Comparison of ENCODE assay signal across 8 mouse cellular contexts in genomic region chr2:119799181-119799960, GRCm38 (mm10). TPM values are rescaled to one million over a fixed set of nuclear protein-coding genes. Genes with fewer than 3 reads are reported as not detected.
DNase-seq lines count a peak whose midpoint lies in the region; ATAC-seq and TF ChIP-seq lines count a peak whose summit lies in the region.

No protein-coding gene starts in this region.

- no peak overlapping the region for H3K27ac ChIP-seq in kidney, adult 2 months (ENCODE audit: insufficient read depth, low read depth, low read length)
- no peak overlapping the region for H3K27ac ChIP-seq in forebrain, embryonic 11.5 days (ENCODE audit: low read depth, low read length)
- peak overlapping the region; percentile 47 for H3K27ac ChIP-seq in hindbrain, embryonic 14.5 days
- H3K27ac ChIP-seq in liver, embryonic 13.5 days, result no peak overlapping the region
- H3K27ac ChIP-seq in neural tube, embryonic 12.5 days, result 0 out of 2 replicates have a peak overlapping the region, but pooled peaks have one; percentile 10

- H3K9me3 ChIP-seq in forebrain, embryonic 11.5 days (ENCODE audit: control insufficient read depth, low read length), result no peaks in the 10 kb centered on the region
- no peaks in the 10 kb centered on the region for H3K9me3 ChIP-seq in hindbrain, embryonic 14.5 days (ENCODE audit: control insufficient read depth, low read length)
- no peaks in the 10 kb centered on the region for H3K9me3 ChIP-seq in liver, embryonic 13.5 days (replicated peaks)
- H3K9me3 ChIP-seq in neural tube, embryonic 12.5 days, result no peaks in the 10 kb centered on the region

- no peaks in the 10 kb centered on the region for H3K36me3 ChIP-seq in kidney, adult 2 months (ENCODE audit: control insufficient read depth, insufficient read depth, low read length)
- no peaks in the 10 kb centered on the region; the same call in 1 of the 2 replicates for H3K36me3 ChIP-seq in forebrain, embryonic 11.5 days (ENCODE audit: control insufficient read depth, insufficient read depth, low read length)
- no peaks in the 10 kb centered on the region for H3K36me3 ChIP-seq in hindbrain, embryonic 14.5 days (replicated peaks; ENCODE audit: control insufficient read depth, insufficient read depth)
- H3K36me3 ChIP-seq in liver, embryonic 13.5 days, result no peaks in the 10 kb centered on the region
- no peaks in the 10 kb centered on the region for H3K36me3 ChIP-seq in neural tube, embryonic 12.5 days

- WGBS in kidney, adult 2 months, result under 1% methylated on average over 75 of the region's 89 CpGs
- WGBS in forebrain, embryonic 11.5 days, result 1% methylated on average over 38 of the region's 89 CpGs
- under 1% methylated on average over 57 of the region's 89 CpGs for WGBS in hindbrain, embryonic 14.5 days
- WGBS in liver, embryonic 13.5 days (ENCODE audit: insufficient replicate concordance), result under 1% methylated on average over 63 of the region's 89 CpGs
- under 1% methylated on average over 63 of the region's 89 CpGs for WGBS in neural tube, embryonic 12.5 days

- peak overlapping the region; percentile 58 for H3K4me3 ChIP-seq in kidney, adult 2 months (ENCODE audit: insufficient read depth, low read depth, low read length)
- peak overlapping the region; percentile 87 for H3K4me3 ChIP-seq in forebrain, embryonic 11.5 days (ENCODE audit: low read depth, low read length)
- H3K4me3 ChIP-seq in hindbrain, embryonic 14.5 days (replicated peaks; ENCODE audit: low read length), result peak overlapping the region; percentile 94
- peak overlapping the region; percentile 63 for H3K4me3 ChIP-seq in liver, embryonic 13.5 days (replicated peaks)
- H3K4me3 ChIP-seq in neural tube, embryonic 12.5 days, result peak overlapping the region; percentile 91

- peak; percentile 61 for ATAC-seq in forebrain, embryonic 11.5 days (replicated peaks; ENCODE audit: low FRiP score)
- peak; percentile 66 for ATAC-seq in hindbrain, embryonic 14.5 days (ENCODE audit: low FRiP score)
- ATAC-seq in liver, embryonic 13.5 days (ENCODE audit: low read depth), result peak; percentile 43
- peak; percentile 59 for ATAC-seq in neural tube, embryonic 12.5 days (ENCODE audit: low FRiP score, low read depth)

- TF ChIP-seq CTCF in kidney, adult 2 months (conservative IDR thresholded peaks at IDR 0.05; ENCODE audit: insufficient read depth, insufficient read length, low read depth, low read length), result no peak

- peaks cover 5% of the 10 kb centered on the region; the same call in 1 of the 2 replicates for H3K4me1 ChIP-seq in kidney, adult 2 months (ENCODE audit: control insufficient read depth, insufficient read depth, low read length)
- peaks cover 35% of the 10 kb centered on the region for H3K4me1 ChIP-seq in forebrain, embryonic 11.5 days (replicated peaks; ENCODE audit: control insufficient read depth, insufficient read depth, low read length)
- peaks cover 33% of the 10 kb centered on the region; the same call in 1 of the 2 replicates for H3K4me1 ChIP-seq in hindbrain, embryonic 14.5 days (replicated peaks; ENCODE audit: control insufficient read depth, insufficient read depth, low read length)
- H3K4me1 ChIP-seq in liver, embryonic 13.5 days (replicated peaks), result peaks cover 15% of the 10 kb centered on the region
- H3K4me1 ChIP-seq in neural tube, embryonic 12.5 days, result peaks cover 43% of the 10 kb centered on the region

- peak; percentile 25 for DNase-seq in kidney, adult 2 months
- no peak for DNase-seq in kidney, adult 11 months
- DNase-seq in adrenal gland, postnatal 36 days, result peak; percentile 63 to 78
- peak; percentile 80 for DNase-seq in forebrain, embryonic 11.5 days (ENCODE audit: low spot score)
- DNase-seq in hindbrain, embryonic 14.5 days (ENCODE audit: low spot score), result no peak
- no peak for DNase-seq in liver, embryonic 13.5 days
- DNase-seq in urinary bladder, postnatal 36 days (ENCODE audit: low spot score in 2 of 2), result peak; percentile 28 to 43

- peak overlapping the region; percentile 96 for H3K4me2 ChIP-seq in forebrain, embryonic 11.5 days (ENCODE audit: low read depth, low read length, severe bottlenecking)
- H3K4me2 ChIP-seq in hindbrain, embryonic 14.5 days (replicated peaks), result peak overlapping the region; percentile 96
- peak overlapping the region; percentile 85 for H3K4me2 ChIP-seq in liver, embryonic 13.5 days
- H3K4me2 ChIP-seq in neural tube, embryonic 12.5 days (replicated peaks), result peak overlapping the region; percentile 100

- peak overlapping the region; percentile 92 for H3K9ac ChIP-seq in forebrain, embryonic 11.5 days (ENCODE audit: low read length)
- H3K9ac ChIP-seq in hindbrain, embryonic 14.5 days, result peak overlapping the region; percentile 84
- H3K9ac ChIP-seq in liver, embryonic 13.5 days, result peak overlapping the region; percentile 66
- peak overlapping the region; percentile 93 for H3K9ac ChIP-seq in neural tube, embryonic 12.5 days

- TF ChIP-seq POLR2A in kidney, adult 2 months (IDR thresholded peaks at IDR 0.05; ENCODE audit: low read depth, low read length), result no peak

- H3K27me3 ChIP-seq in kidney, adult 2 months (replicated peaks; ENCODE audit: control insufficient read depth, insufficient read depth, low read length), result no peaks in the 10 kb centered on the region; the same call in none of the 2 replicates
- H3K27me3 ChIP-seq in forebrain, embryonic 11.5 days (ENCODE audit: control insufficient read depth, insufficient read depth, low read length), result peaks cover 9% of the 10 kb centered on the region; the same call in 1 of the 2 replicates
- peaks cover 16% of the 10 kb centered on the region; the same call in 1 of the 2 replicates for H3K27me3 ChIP-seq in hindbrain, embryonic 14.5 days (ENCODE audit: control insufficient read depth, insufficient read depth, low read length)
- H3K27me3 ChIP-seq in liver, embryonic 13.5 days, result peaks cover 93% of the 10 kb centered on the region
- H3K27me3 ChIP-seq in neural tube, embryonic 12.5 days (replicated peaks), result peaks cover 26% of the 10 kb centered on the region

RNA-seq across cellular contexts. Expression of gene Tyro3, which starts 1.8 kb away (rescaled TPM):
- 2.5 and 3.0 TPM in 2 replicates for polyA plus RNA-seq in kidney, adult 2 months (2012; rRNA removed)
- 1 to 10 TPM; 3.5 to 4.7 TPM for total RNA-seq in adrenal gland, postnatal 36 days (2021)
- 27.7 and 29.8 TPM in 2 replicates for polyA plus RNA-seq in forebrain, embryonic 11.5 days (2014; fragmentation: Nextera tagmentation; extraction: Ambion mirVana)
- polyA plus RNA-seq in hindbrain, embryonic 14.5 days (2014; fragmentation: Nextera tagmentation; extraction: Ambion mirVana), result 26.4 and 26.7 TPM in 2 replicates
- 1.5 TPM in 2 replicates for polyA plus RNA-seq in liver, embryonic 13.5 days (2015; fragmentation: Nextera tagmentation; extraction: Ambion mirVana)
- 20.7 and 21.0 TPM in 2 replicates for polyA plus RNA-seq in neural tube, embryonic 12.5 days (2016; fragmentation: Nextera tagmentation; extraction: Ambion mirVana)

RNA-seq across cellular contexts. Expression of gene Rpap1, which starts 12.0 kb away (rescaled TPM):
- polyA plus RNA-seq in kidney, adult 2 months (2012; rRNA removed), result 13.8 and 16.7 TPM in 2 replicates
- 10 to 100 TPM; 13.4 to 17.8 TPM for total RNA-seq in adrenal gland, postnatal 36 days (2021)
- 38.1 and 40.3 TPM in 2 replicates for polyA plus RNA-seq in forebrain, embryonic 11.5 days (2014; fragmentation: Nextera tagmentation; extraction: Ambion mirVana)
- 15.8 and 18.1 TPM in 2 replicates for polyA plus RNA-seq in hindbrain, embryonic 14.5 days (2014; fragmentation: Nextera tagmentation; extraction: Ambion mirVana)
- polyA plus RNA-seq in liver, embryonic 13.5 days (2015; fragmentation: Nextera tagmentation; extraction: Ambion mirVana), result 10.2 and 11.9 TPM in 2 replicates
- 28.8 and 29.4 TPM in 2 replicates for polyA plus RNA-seq in neural tube, embryonic 12.5 days (2016; fragmentation: Nextera tagmentation; extraction: Ambion mirVana)

RNA-seq across cellular contexts. Expression of gene Ltk, which starts 39.1 kb away (rescaled TPM):
- polyA plus RNA-seq in kidney, adult 2 months (2012; rRNA removed), result 2.0 and 2.6 TPM in 2 replicates
- under 1 TPM; 0.79 to 0.86 TPM for total RNA-seq in adrenal gland, postnatal 36 days (2021)
- polyA plus RNA-seq in forebrain, embryonic 11.5 days (2014; fragmentation: Nextera tagmentation; extraction: Ambion mirVana), result 0.11 and 0.19 TPM in 2 replicates
- 1.6 and 2.7 TPM in 2 replicates for polyA plus RNA-seq in hindbrain, embryonic 14.5 days (2014; fragmentation: Nextera tagmentation; extraction: Ambion mirVana)
- 0.08 TPM in 1 of 2 replicates, not detected in the other for polyA plus RNA-seq in liver, embryonic 13.5 days (2015; fragmentation: Nextera tagmentation; extraction: Ambion mirVana)
- polyA plus RNA-seq in neural tube, embryonic 12.5 days (2016; fragmentation: Nextera tagmentation; extraction: Ambion mirVana), result 0.26 and 0.61 TPM in 2 replicates

RNA-seq across cellular contexts. Expression of gene Itpka, which starts 57.2 kb away (rescaled TPM):
- 2.0 and 2.5 TPM in 2 replicates for polyA plus RNA-seq in kidney, adult 2 months (2012; rRNA removed)
- total RNA-seq in adrenal gland, postnatal 36 days (2021), result 1 to 10 TPM; 3.0 to 3.2 TPM
- 1.5 and 1.6 TPM in 2 replicates for polyA plus RNA-seq in forebrain, embryonic 11.5 days (2014; fragmentation: Nextera tagmentation; extraction: Ambion mirVana)
- 0.31 and 0.33 TPM in 2 replicates for polyA plus RNA-seq in hindbrain, embryonic 14.5 days (2014; fragmentation: Nextera tagmentation; extraction: Ambion mirVana)
- 2.3 and 2.9 TPM in 2 replicates for polyA plus RNA-seq in liver, embryonic 13.5 days (2015; fragmentation: Nextera tagmentation; extraction: Ambion mirVana)
- polyA plus RNA-seq in neural tube, embryonic 12.5 days (2016; fragmentation: Nextera tagmentation; extraction: Ambion mirVana), result 0.34 and 0.96 TPM in 2 replicates

Comparison
In these comparisons a context has a peak if more than half of its experiments do, and no peak if none do; other contexts are left out.
1. DNase-seq: peak in kidney, adult 2 months (single experiment), adrenal gland, postnatal 36 days (2 of 2), forebrain, embryonic 11.5 days (single experiment) and urinary bladder, postnatal 36 days (2 of 2); none in kidney, adult 11 months (single experiment), hindbrain, embryonic 14.5 days (single experiment) and liver, embryonic 13.5 days (single experiment).
2. H3K27ac ChIP-seq: peak in hindbrain, embryonic 14.5 days (single experiment) and neural tube, embryonic 12.5 days (single experiment); none in kidney, adult 2 months (single experiment), forebrain, embryonic 11.5 days (single experiment) and liver, embryonic 13.5 days (single experiment).
3. Peak in every context shown above with its lines, with median percentiles within 50 percentile points of each other: H3K4me3 ChIP-seq, ATAC-seq, H3K4me2 ChIP-seq and H3K9ac ChIP-seq.